Mouse (Mus musculus): Measurements from ENCODE around the gene Metap2.

DNA sequence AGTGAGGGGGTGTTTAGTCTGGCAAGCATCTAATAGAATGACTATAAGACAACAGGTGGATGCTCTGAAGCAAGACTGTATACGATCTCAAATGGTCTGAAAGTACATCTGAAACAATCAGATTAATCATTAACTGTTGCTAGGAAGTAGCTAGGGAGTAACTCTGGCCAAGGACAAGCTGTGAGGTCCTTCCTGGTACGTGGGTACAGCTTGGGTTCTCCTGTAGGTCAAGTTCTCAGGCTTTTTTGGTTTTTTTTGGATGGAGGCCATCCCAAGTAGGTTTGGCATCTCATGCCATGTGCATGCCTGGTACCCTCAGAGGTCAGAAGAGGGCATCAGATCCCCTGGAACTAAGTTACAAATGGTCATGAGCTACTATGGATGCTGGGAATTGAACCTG lies 2.4 kb upstream of the Metap2 start:
- TF ChIP-seq POLR2A (IDR thresholded peaks at IDR 0.05; ENCODE audit: extremely low read depth, insufficient read depth, low read length): no peak
- no peak for TF ChIP-seq CTCF (IDR thresholded peaks at IDR 0.05; ENCODE audit: extremely low read depth, insufficient read depth, low read length)
